Mouse (Mus musculus) bone marrow, adult 2 months (tissue): ENCODE measurements around the gene Elf5.

Experiments
- CTCF ChIP-seq: fragments of 200-500 bp; IDR thresholded peaks from 2 replicates; pipeline ENCODE4 v1.5.1; 2011; ENCODE audit warnings: low read length, control low read depth; ENCODE audit not compliant: control insufficient read depth, insufficient read depth
- POLR2A ChIP-seq: fragments of 200-500 bp; IDR thresholded peaks from 2 replicates; pipeline ENCODE4 v1.6.1; 2011; ENCODE audit warnings: low read depth, mild to moderate bottlenecking, control low read depth, low read length, borderline replicate concordance; ENCODE audit not compliant: control insufficient read depth

DNA sequence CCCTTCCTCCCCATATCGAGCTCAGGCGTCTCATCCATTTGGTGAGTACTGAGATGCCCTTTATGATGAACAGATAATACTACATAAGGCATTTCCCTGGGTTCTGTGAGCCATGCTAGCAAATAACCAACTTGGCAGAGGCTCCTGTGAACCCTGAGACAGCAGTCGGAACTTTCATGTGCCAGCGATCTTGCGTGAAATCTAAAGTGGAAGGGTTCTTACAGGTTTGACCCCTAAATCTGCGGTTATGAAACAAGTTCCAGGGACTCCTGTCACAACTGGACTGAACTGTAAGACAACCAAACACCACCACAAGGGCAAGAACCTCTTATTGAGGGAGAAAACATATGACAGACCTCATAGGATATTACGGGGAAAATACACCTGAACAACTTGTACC lies 44.3 kb downstream of the Elf5 start:
- TF ChIP-seq CTCF, result no peak
- TF ChIP-seq POLR2A, result no peak
